Mouse (Mus musculus): ENCODE data around the gene Usp6nl.

GRCm38 (mm10) chr2:6312764-6313163 lies 9.7 kb upstream of the Usp6nl start:
- TF ChIP-seq CTCF (IDR thresholded peaks at IDR 0.05; ENCODE audit: insufficient read depth, low read depth, low read length) (no peak), POLR2A (IDR thresholded peaks at IDR 0.05; ENCODE audit: insufficient read depth, low read depth, low read length) (no peak)
